Mouse (Mus musculus): ENCODE results near the gene Snap47. TPM values are rescaled to one million over a fixed set of nuclear protein-coding genes. Genes with fewer than 3 reads are reported as not detected.

Gene Snap47
- polyA plus RNA-seq (2017; shearing (Covaris generic)), result 25.9 TPM

DNA sequence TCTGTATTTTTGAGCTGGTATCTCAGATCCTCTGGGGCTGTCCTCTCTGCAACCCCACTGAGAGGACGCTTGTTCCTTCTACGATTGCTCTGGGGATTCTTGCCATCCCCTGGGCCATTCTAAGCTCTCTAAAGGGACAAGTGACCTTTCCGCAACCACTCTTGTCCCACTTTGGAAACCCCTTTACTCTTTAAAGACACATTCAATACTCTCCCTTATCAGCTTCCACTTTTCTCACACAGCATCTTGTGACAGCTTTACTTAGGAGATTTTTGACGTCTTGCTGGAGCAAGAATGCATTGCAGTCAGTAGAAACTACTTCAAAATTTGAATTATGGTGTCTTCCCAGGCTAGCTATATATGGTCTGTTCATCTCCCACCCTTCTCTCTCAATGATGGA lies at the start of gene Snap47:
Gene Snap47, minus strand, starts transcription at position 101 of the 400 bp plus-strand sequence.

GRCm38 (mm10) chr11:59472326-59472677 lies 21.3 kb upstream of the Snap47 start, which contains the start of gene Zfp867:
Zfp867 (minus strand) TSS chr11:59472474.

GRCm38 (mm10) chr11:59449741-59450229 lies 1.2 kb downstream of the Snap47 start, which contains the start of gene Jmjd4:
Jmjd4 (plus strand) TSS chr11:59450045.

GRCm38 (mm10) chr11:59375475-59375874 lies 75.5 kb downstream of the Snap47 start, which contains the start of gene Prss38:
Prss38 (minus strand) TSS chr11:59375657.

Other genes with a start within 250 kb of the Snap47 start
- gene Mrpl55, start 248.7 kb downstream of the Snap47 start, polyA plus RNA-seq (2017; shearing (Covaris generic)), result 21.3 TPM
- 45.8 TPM for gene 2310033P09Rik, start 242.9 kb downstream of the Snap47 start, polyA plus RNA-seq (2017; shearing (Covaris generic))
- 618 TPM for gene Arf1, start 222.9 kb downstream of the Snap47 start, polyA plus RNA-seq (2017; shearing (Covaris generic))
- gene Wnt3a, start 160.4 kb downstream of the Snap47 start, polyA plus RNA-seq (2017; shearing (Covaris generic)), result 0.13 TPM
- not detected for gene Wnt9a, start 144.3 kb downstream of the Snap47 start, polyA plus RNA-seq (2017; shearing (Covaris generic))
- not detected for gene Prss38, start 75.5 kb downstream of the Snap47 start, polyA plus RNA-seq (2017; shearing (Covaris generic))
- 5.4 TPM for gene Jmjd4, start 1.1 kb downstream of the Snap47 start, polyA plus RNA-seq (2017; shearing (Covaris generic))
- gene Zfp867, start 21.3 kb upstream of the Snap47 start, polyA plus RNA-seq (2017; shearing (Covaris generic)), result 1.9 TPM
- gene Zkscan17, start 75.6 kb upstream of the Snap47 start, polyA plus RNA-seq (2017; shearing (Covaris generic)), result 19.9 TPM
- not detected for gene Nlrp3, start 90.4 kb upstream of the Snap47 start, polyA plus RNA-seq (2017; shearing (Covaris generic))
- gene Olfr222, start 125.0 kb upstream of the Snap47 start, polyA plus RNA-seq (2017; shearing (Covaris generic)), result not detected
- not detected for gene Olfr223, start 142.1 kb upstream of the Snap47 start, polyA plus RNA-seq (2017; shearing (Covaris generic))
- 76.8 TPM for gene Mprip, start 210.1 kb upstream of the Snap47 start, polyA plus RNA-seq (2017; shearing (Covaris generic))